Mouse (Mus musculus) limb, embryonic 14.5 days (tissue): Measurements from ENCODE around the gene Med13l. TPM values are rescaled to one million over a fixed set of nuclear protein-coding genes. Genes with fewer than 3 reads are reported as not detected.
A peak's percentile ranks its signal among the peaks of the same experiment; 100 is the strongest.

Experiments
- ATAC-seq: fragments of 200-750 bp; cut with Nextera tagmentation; 2 replicates; pipeline ENCODE4 v1.8.0; 2017; ENCODE audit warnings: low read depth, moderate number of reproducible peaks, moderate TSS enrichment; ENCODE audit not compliant: low FRiP score
- DNase-seq: peaks from one replicate; pipeline ENCODE4 v3.0.0-alpha.2; 2015; ENCODE audit warnings: low spot score
- H3K27ac ChIP-seq: fragments of 300-500 bp; sonication (generic); replicated peaks from 2 replicates; pipeline ENCODE4 v1.5.1; 2014; ENCODE audit warnings: low read depth, mild to moderate bottlenecking, low read length, moderate library complexity, mixed read lengths
- H3K27me3 ChIP-seq: fragments of 300-500 bp; sonication (generic); 2 replicates; pipeline ENCODE4 v1.6.1; 2014; ENCODE audit warnings: low read length, mixed read lengths; ENCODE audit not compliant: control insufficient read depth, insufficient read depth
- H3K36me3 ChIP-seq: fragments of 300-500 bp; sonication (generic); 2 replicates; pipeline ENCODE4 v1.6.1; 2014; ENCODE audit warnings: mild to moderate bottlenecking, low read length, moderate library complexity, mixed read lengths; ENCODE audit not compliant: control insufficient read depth, insufficient read depth
- H3K4me1 ChIP-seq: fragments of 300-500 bp; sonication (generic); 2 replicates; pipeline ENCODE4 v1.6.1; 2014; ENCODE audit warnings: antibody characterized with exemption, low read length, mixed read lengths; ENCODE audit not compliant: control insufficient read depth, insufficient read depth
- H3K4me2 ChIP-seq: fragments of 300-500 bp; sonication (generic); replicated peaks from 2 replicates; pipeline ENCODE4 v1.6.1; 2014; ENCODE audit warnings: low read depth, mild to moderate bottlenecking, low read length, moderate library complexity; ENCODE audit not compliant: severe bottlenecking
- H3K4me3 ChIP-seq: fragments of 300-500 bp; sonication (generic); replicated peaks from 2 replicates; pipeline ENCODE4 v1.5.1; 2014; ENCODE audit warnings: low read length
- H3K9ac ChIP-seq: fragments of 300-500 bp; sonication (generic); 2 replicates; pipeline ENCODE4 v1.6.1; 2014; ENCODE audit warnings: mild to moderate bottlenecking, low read depth, low read length, moderate library complexity; ENCODE audit not compliant: severe bottlenecking
- H3K9me3 ChIP-seq: fragments of 300-500 bp; sonication (generic); 2 replicates; pipeline ENCODE4 v1.6.1; 2016; ENCODE audit warnings: low read length; ENCODE audit not compliant: control insufficient read depth
- POLR2A ChIP-seq: fragments of 200-500 bp; IDR thresholded peaks from 2 replicates; pipeline ENCODE4 v1.8.0; 2012; ENCODE audit warnings: inconsistent platforms, mild to moderate bottlenecking, moderate library complexity, borderline replicate concordance; ENCODE audit not compliant: insufficient read depth, insufficient read length; ENCODE audit errors: extremely low read depth
- WGBS: fragments of 180-500 bp; shearing (Covaris S2); extraction: QIAGEN DNeasy Blood & Tissue Kit; methylation state at CpG from one replicate; pipeline ENCODE4 v1.1.7; 2014; 5-methylcytosine and 5-hydroxymethylcytosine counted together
- polyA plus RNA-seq, 2 experiments: library from polyadenylated mRNA; depleted of rRNA in 1 of 2; stranded (reverse) in 1 of 2; unstranded in 1 of 2; fragments of >200 nt; fragmentation: Nextera tagmentation in 1 of 2; extraction: Ambion mirVana in 1 of 2; gene quantifications; 2 replicates each; pipeline versions ENCODE4 v1.2.1 to v1.2.3; 2012 to 2014

The Med13l gene
- polyA plus RNA-seq, 2 experiments = 17.8 to 19.8 TPM

GRCm38 (mm10) chr5:118636399-118637369, 76.2 kb downstream of the Med13l start:
- Histone ChIP-seq H3K27me3 (no peaks in the 10 kb centered on the region), H3K27ac (no peak overlapping the region), H3K9me3 (no peaks in the 10 kb centered on the region), H3K4me3 (no peak overlapping the region), H3K4me1 (peaks cover 23% of the 10 kb centered on the region), H3K36me3 (no peaks in the 10 kb centered on the region), H3K4me2 (no peak overlapping the region), H3K9ac (no peak overlapping the region)
- ATAC-seq (no peak), DNase-seq (no peak)
- no peak for TF ChIP-seq POLR2A
- WGBS = 82% methylated on average over 13 of the region's 16 CpGs

GRCm38 (mm10) chr5:118637931-118638330, 77.5 kb downstream of the Med13l start:
- 72% methylated on average over 4 of the region's 4 CpGs for whole genome bisulfite sequencing
- Histone ChIP-seq H3K4me3 (no peak overlapping the region), H3K4me2 (no peak overlapping the region), H3K9ac (no peak overlapping the region), H3K27ac (no peak overlapping the region), H3K36me3 (no peaks in the 10 kb centered on the region), H3K4me1 (peaks cover 29% of the 10 kb centered on the region), H3K9me3 (no peaks in the 10 kb centered on the region), H3K27me3 (no peaks in the 10 kb centered on the region)
- TF ChIP-seq POLR2A = no peak
- no peak for ATAC-seq
- no peak for DNase-seq

DNA sequence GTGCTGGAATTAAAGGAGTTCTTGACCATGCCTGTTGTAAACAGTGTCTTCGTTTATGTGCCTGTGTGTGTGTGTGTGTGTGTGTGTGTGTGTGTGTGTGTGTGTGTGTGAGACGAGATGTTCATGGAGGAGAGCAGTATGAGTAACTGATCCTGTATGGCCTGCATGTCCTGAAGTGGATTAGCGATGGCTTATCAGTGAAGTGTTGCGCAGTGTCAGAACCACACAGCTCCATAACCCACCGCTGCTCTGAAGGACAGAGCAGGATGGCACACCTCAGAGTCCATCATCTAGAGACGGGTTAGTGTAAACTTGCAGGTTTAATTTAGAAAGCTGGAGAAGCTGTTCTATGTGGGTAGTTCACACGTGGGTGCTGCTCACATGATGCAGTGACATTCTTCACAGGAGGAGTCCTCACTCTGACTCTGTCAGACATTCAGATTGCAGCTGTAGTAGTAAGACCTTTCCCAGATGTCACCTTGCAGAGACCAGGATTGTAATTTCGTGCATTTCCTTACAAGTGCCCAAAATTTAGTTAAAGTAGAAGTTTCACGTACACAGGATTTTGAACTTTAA, 78.1 kb downstream of the Med13l start:
- DNase-seq = no peak
- TF ChIP-seq POLR2A = no peak
- ATAC-seq = no peak
- H3K27ac ChIP-seq = no peak overlapping the region
- no peak overlapping the region for H3K4me3 ChIP-seq
- WGBS = 65% methylated on average over 9 of the region's 9 CpGs
- no peak overlapping the region for H3K9ac ChIP-seq
- peaks cover 30% of the 10 kb centered on the region for H3K4me1 ChIP-seq
- no peaks in the 10 kb centered on the region for H3K36me3 ChIP-seq
- no peaks in the 10 kb centered on the region for H3K9me3 ChIP-seq
- no peak overlapping the region for H3K4me2 ChIP-seq
- H3K27me3 ChIP-seq = no peaks in the 10 kb centered on the region

- 48% methylated on average over 5 of the region's 5 CpGs for WGBS
- DNase-seq (peak; percentile 30), ATAC-seq (no peak)
- Histone ChIP-seq H3K27me3 (no peaks in the 10 kb centered on the region), H3K9ac (no peak overlapping the region), H3K4me1 (peaks cover 33% of the 10 kb centered on the region), H3K27ac (no peak overlapping the region), H3K36me3 (no peaks in the 10 kb centered on the region), H3K4me3 (no peak overlapping the region), H3K9me3 (no peaks in the 10 kb centered on the region), H3K4me2 (no peak overlapping the region)
- no peak for TF ChIP-seq POLR2A
These were observed 78.7 kb downstream of the Med13l start for GRCm38 (mm10) chr5:118639117-118639707.

DNA sequence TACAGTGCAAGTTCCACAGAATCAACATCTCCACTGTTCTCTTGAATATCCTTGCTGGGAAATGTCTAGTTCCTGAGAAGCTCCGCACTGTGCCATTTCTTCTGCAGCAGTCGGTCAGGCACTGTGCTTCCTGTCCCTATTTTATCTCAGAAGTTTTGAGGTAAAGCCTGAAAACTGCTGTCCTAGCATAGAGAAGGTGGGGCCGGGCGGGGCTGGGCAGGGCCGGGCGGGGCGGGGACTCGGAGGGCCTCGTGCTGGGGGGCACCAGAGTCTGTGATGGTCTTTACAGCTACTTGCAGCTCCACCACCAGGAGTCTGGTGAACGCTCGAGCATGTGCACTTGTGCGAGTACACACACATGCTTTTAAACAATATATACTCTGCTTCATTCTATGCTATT, 83.6 kb downstream of the Med13l start:
- Histone ChIP-seq H3K27me3 (no peaks in the 10 kb centered on the region), H3K9me3 (no peaks in the 10 kb centered on the region), H3K4me2 (no peak overlapping the region), H3K9ac (no peak overlapping the region), H3K4me1 (peaks cover 29% of the 10 kb centered on the region), H3K27ac (no peak overlapping the region), H3K4me3 (no peak overlapping the region), H3K36me3 (no peaks in the 10 kb centered on the region)
- no peak for TF ChIP-seq POLR2A
- ATAC-seq (no peak), DNase-seq (no peak)
- 76% methylated on average over 12 of the region's 12 CpGs for WGBS
